Mouse (Mus musculus) kidney, adult 2 months (tissue): ENCODE measurements around the gene Actl10. TPM values are rescaled to one million over a fixed set of nuclear protein-coding genes. Genes with fewer than 3 reads are reported as not detected.
A peak's percentile ranks its signal among the peaks of the same experiment; 100 is the strongest.

Experiments used
- DNase-seq: peaks from one replicate; pipeline ENCODE4 v3.0.0; 2021
- H3K27ac ChIP-seq: fragments of 200-500 bp; 2 replicates; pipeline ENCODE4 v1.5.1; 2012; ENCODE audit warnings: low read depth, low read length, control low read depth, inconsistent platforms; ENCODE audit not compliant: insufficient read depth
- H3K27me3 ChIP-seq: fragments of 200-500 bp; replicated peaks from 2 replicates; pipeline ENCODE4 v1.6.1; 2012; ENCODE audit warnings: mild to moderate bottlenecking, moderate library complexity, low read length, inconsistent platforms; ENCODE audit not compliant: control insufficient read depth, insufficient read depth
- H3K36me3 ChIP-seq: fragments of 200-500 bp; 2 replicates; pipeline ENCODE4 v1.6.1; 2012; ENCODE audit warnings: mild to moderate bottlenecking, moderate library complexity, low read length, inconsistent platforms; ENCODE audit not compliant: control insufficient read depth, insufficient read depth
- H3K4me1 ChIP-seq: fragments of 200-500 bp; 2 replicates; pipeline ENCODE4 v1.6.1; 2011; ENCODE audit warnings: low read length; ENCODE audit not compliant: control insufficient read depth, insufficient read depth
- H3K4me3 ChIP-seq: fragments of 200-500 bp; 2 replicates; pipeline ENCODE4 v1.5.1; 2011; ENCODE audit warnings: mild to moderate bottlenecking, low read depth, low read length, control low read depth; ENCODE audit not compliant: insufficient read depth
- CTCF ChIP-seq: fragments of 200-500 bp; conservative IDR thresholded peaks from 2 replicates; pipeline ENCODE4 v1.5.1; 2011; ENCODE audit warnings: low read depth, mild to moderate bottlenecking, control low read depth, low read length, moderate library complexity, mixed read lengths; ENCODE audit not compliant: insufficient read depth, insufficient read length
- POLR2A ChIP-seq: fragments of 200-500 bp; IDR thresholded peaks from one replicate; pipeline ENCODE4 v1.6.1; 2011; ENCODE audit warnings: low read depth, low read length, control low read depth
- WGBS: fragments of 180-500 bp; shearing (Covaris S2); methylation state at CpG from one replicate; pipeline ENCODE4 v1.1.7; 2018; 5-methylcytosine and 5-hydroxymethylcytosine counted together
- polyA plus RNA-seq: library from polyadenylated mRNA; depleted of rRNA; stranded (reverse); fragments of >200 nt; gene quantifications from 2 replicates; pipeline ENCODE4 v1.2.3, GENCODE M21; 2012; rRNA removed

The Actl10 gene
- polyA plus RNA-seq, 1 experiment: not detected

GRCm38 (mm10) chr2:154595775-154596174, 44.2 kb downstream of the Actl10 start:
- WGBS: 67% methylated on average over 5 of the region's 5 CpGs
- H3K27ac ChIP-seq: no peak overlapping the region
- H3K27me3 ChIP-seq: no peaks in the 10 kb centered on the region
- H3K4me1 ChIP-seq: no peaks in the 10 kb centered on the region
- no peak for TF ChIP-seq CTCF
- no peak for TF ChIP-seq POLR2A
- DNase-seq: peak; percentile 44
- H3K4me3 ChIP-seq: no peak overlapping the region
- H3K36me3 ChIP-seq: no peaks in the 10 kb centered on the region; the same call in 1 of the 2 replicates

GRCm38 (mm10) chr2:154597399-154597798, 45.8 kb downstream of the Actl10 start:
- TF ChIP-seq POLR2A (no peak), CTCF (no peak)
- 92% methylated on average over 3 of the region's 3 CpGs for WGBS
- no peak overlapping the region for H3K27ac ChIP-seq
- DNase-seq: no peak
- no peaks in the 10 kb centered on the region for H3K27me3 ChIP-seq
- H3K36me3 ChIP-seq: no peaks in the 10 kb centered on the region; the same call in 1 of the 2 replicates
- peaks cover 5% of the 10 kb centered on the region; the same call in 1 of the 2 replicates for H3K4me1 ChIP-seq
- H3K4me3 ChIP-seq: no peak overlapping the region

- H3K27me3 ChIP-seq: no peaks in the 10 kb centered on the region
- H3K27ac ChIP-seq: no peak overlapping the region
- TF ChIP-seq CTCF: no peak; the same call in 1 of the 2 replicates
- TF ChIP-seq POLR2A: no peak
- peak; percentile 44 for DNase-seq
- WGBS: 54% methylated on average over 6 of the region's 6 CpGs
- H3K36me3 ChIP-seq: no peaks in the 10 kb centered on the region
- H3K4me1 ChIP-seq: peaks cover 12% of the 10 kb centered on the region; the same call in 1 of the 2 replicates
- H3K4me3 ChIP-seq: no peak overlapping the region
Observed at GRCm38 (mm10) chr2:154600586-154600985, 49.0 kb downstream of the Actl10 start.

- no peak overlapping the region for H3K27ac ChIP-seq
Observed at GRCm38 (mm10) chr2:154601324-154601723, 49.7 kb downstream of the Actl10 start.

More at GRCm38 (mm10) chr2:154601324-154601723, 49.7 kb downstream of the Actl10 start:
- WGBS: 40% methylated on average over 3 of the region's 3 CpGs
- Histone ChIP-seq H3K36me3 (no peaks in the 10 kb centered on the region), H3K4me1 (peaks cover 12% of the 10 kb centered on the region; the same call in 1 of the 2 replicates), H3K4me3 (no peak overlapping the region), H3K27me3 (no peaks in the 10 kb centered on the region)
- TF ChIP-seq POLR2A: no peak
- no peak for TF ChIP-seq CTCF
- peak; percentile 87 for DNase-seq

Other genes starting within 250 kb of the Actl10 start
- not detected in 2 replicates for gene Bpifb9b, start 244.5 kb upstream of the Actl10 start, polyA plus RNA-seq
- 17.1 and 19.0 TPM in 2 replicates for gene Cdk5rap1, start 178.8 kb upstream of the Actl10 start, polyA plus RNA-seq
- gene Snta1, start 143.7 kb upstream of the Actl10 start, polyA plus RNA-seq: 60.5 and 63.4 TPM in 2 replicates
- 11.7 and 11.8 TPM in 2 replicates for gene Cbfa2t2, start 115.3 kb upstream of the Actl10 start, polyA plus RNA-seq
- 0.29 and 0.52 TPM in 2 replicates for gene 1700003F12Rik, start 4.7 kb upstream of the Actl10 start, polyA plus RNA-seq
- 1.5 and 1.8 TPM in 2 replicates for gene Necab3, start 7.1 kb downstream of the Actl10 start, polyA plus RNA-seq
- 3.6 and 4.1 TPM in 2 replicates for gene E2f1, start 18.1 kb downstream of the Actl10 start, polyA plus RNA-seq
- gene Pxmp4, start 51.9 kb downstream of the Actl10 start, polyA plus RNA-seq: 118 and 138 TPM in 2 replicates
- 4.9 and 5.3 TPM in 2 replicates for gene Zfp341, start 61.5 kb downstream of the Actl10 start, polyA plus RNA-seq
- gene 4930519P11Rik, start 61.7 kb downstream of the Actl10 start, polyA plus RNA-seq: 0.57 and 0.86 TPM in 2 replicates
- 71.9 and 102 TPM in 2 replicates for gene Chmp4b, start 99.9 kb downstream of the Actl10 start, polyA plus RNA-seq
- not detected in 2 replicates for gene Gm14214, start 218.3 kb downstream of the Actl10 start, polyA plus RNA-seq
- gene Raly, start 239.3 kb downstream of the Actl10 start, polyA plus RNA-seq: 152 and 163 TPM in 2 replicates
- gene a, start 239.6 kb downstream of the Actl10 start, polyA plus RNA-seq: not detected in 2 replicates